Mouse (Mus musculus): ENCODE data around the gene Ubfd1. TPM values are rescaled to one million over a fixed set of nuclear protein-coding genes. Genes with fewer than 3 reads are reported as not detected.

Ubfd1 gene
- polyA plus RNA-seq (2014; fragmentation: Nextera tagmentation; extraction: Ambion mirVana): 108 and 109 TPM in 2 replicates

DNA sequence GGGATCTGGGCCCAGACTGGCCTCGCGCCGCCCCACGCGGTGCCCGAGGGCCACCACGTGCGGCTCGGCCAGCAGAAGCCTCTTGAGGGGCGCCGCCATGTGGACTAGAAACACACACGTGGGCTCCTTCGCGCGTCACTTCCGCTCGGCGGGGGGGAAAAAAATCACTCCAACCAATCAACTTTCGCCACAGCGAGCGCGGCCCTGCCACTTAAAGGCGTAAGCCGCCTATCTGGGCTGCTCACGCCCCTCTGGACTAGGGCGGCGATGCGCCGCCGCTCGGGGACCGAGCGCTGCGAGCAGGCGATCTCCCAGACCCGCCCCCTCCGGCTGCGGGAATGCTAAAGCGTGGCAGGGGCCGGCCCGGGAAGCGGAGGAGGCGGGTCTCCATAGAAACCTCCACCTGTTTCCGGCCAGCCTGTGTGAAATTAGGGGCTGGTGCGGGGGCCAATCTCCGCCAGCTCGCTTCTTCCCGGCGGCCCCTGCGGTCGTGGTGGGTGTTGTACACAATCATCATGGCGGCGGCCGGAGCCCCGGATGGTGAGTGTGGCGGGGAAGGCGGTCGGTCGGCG lies at the start of gene Ubfd1, which contains the start of gene Ears2:
TSS of gene Ubfd1 (plus strand) at position 231 of the 572 bp plus-strand sequence.
TSS of gene Ears2 (minus strand) at position 319 of the 572 bp plus-strand sequence.
- Histone ChIP-seq H3K27me3 (ENCODE audit: control insufficient read depth, insufficient read depth, low read length) (no peaks in the 10 kb centered on the region), H3K27ac (replicated peaks; ENCODE audit: low read depth, low read length) (peak within 1 kb of the TSS; percentile 89), H3K4me2 (ENCODE audit: low read depth, severe bottlenecking) (peak within 1 kb of the TSS; percentile 67), H3K4me1 (ENCODE audit: control insufficient read depth, insufficient read depth, low read length) (peaks cover 5% of the 10 kb centered on the region), H3K36me3 (ENCODE audit: control insufficient read depth, insufficient read depth, low read length) (peaks cover 15% of the 10 kb centered on the region), H3K9me3 (ENCODE audit: control insufficient read depth, low read length) (no peaks in the 10 kb centered on the region), H3K9ac (ENCODE audit: low read length) (peak within 1 kb of the TSS; percentile 97), H3K4me3 (ENCODE audit: low read depth, low read length) (peak within 1 kb of the TSS; percentile 99)
- WGBS: under 1% methylated on average over 60 of the region's 60 CpGs
- ATAC-seq (ENCODE audit: insufficient number of reproducible peaks, low FRiP score, low TSS enrichment, low read depth) (peak; percentile 99), DNase-seq (ENCODE audit: low spot score) (peak; percentile 98)

DNA sequence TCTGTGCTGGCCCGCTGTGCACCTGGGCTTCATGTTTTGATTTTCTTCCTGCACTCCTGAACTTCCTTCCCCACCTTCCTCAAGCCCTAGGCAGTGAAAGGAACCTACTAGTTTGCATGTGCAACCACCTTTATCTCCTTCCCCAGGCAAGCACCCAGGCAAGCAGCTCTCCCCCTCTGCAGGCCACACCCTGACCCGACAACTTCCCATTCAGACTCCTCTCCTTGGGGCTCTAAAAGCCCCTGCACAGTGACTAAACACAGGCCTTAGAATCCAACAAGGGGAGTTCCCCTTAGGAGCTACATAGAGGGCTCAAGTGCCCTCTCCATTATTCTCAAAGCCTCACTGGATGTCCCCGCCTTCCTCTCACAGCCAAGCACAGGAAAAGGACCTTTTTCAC lies 48.7 kb upstream of the Ubfd1 start:
- peak overlapping the region; percentile 80; the same call in 1 of the 2 replicates for H3K4me2 ChIP-seq (ENCODE audit: low read depth, severe bottlenecking)
- H3K4me3 ChIP-seq (ENCODE audit: low read depth, low read length): no peak overlapping the region
- H3K27ac ChIP-seq (replicated peaks; ENCODE audit: low read depth, low read length): no peak overlapping the region
- H3K9me3 ChIP-seq (ENCODE audit: control insufficient read depth, low read length): no peaks in the 10 kb centered on the region
- no peaks in the 10 kb centered on the region for H3K27me3 ChIP-seq (ENCODE audit: control insufficient read depth, insufficient read depth, low read length)
- ATAC-seq (ENCODE audit: insufficient number of reproducible peaks, low FRiP score, low TSS enrichment, low read depth) (no peak), DNase-seq (ENCODE audit: low spot score) (no peak)
- peaks cover 26% of the 10 kb centered on the region for H3K4me1 ChIP-seq (ENCODE audit: control insufficient read depth, insufficient read depth, low read length)
- H3K9ac ChIP-seq (ENCODE audit: low read length): no peak overlapping the region
- WGBS: 85% methylated on average over 3 of the region's 3 CpGs
- H3K36me3 ChIP-seq (ENCODE audit: control insufficient read depth, insufficient read depth, low read length): peaks cover 3% of the 10 kb centered on the region; the same call in 1 of the 2 replicates

DNA sequence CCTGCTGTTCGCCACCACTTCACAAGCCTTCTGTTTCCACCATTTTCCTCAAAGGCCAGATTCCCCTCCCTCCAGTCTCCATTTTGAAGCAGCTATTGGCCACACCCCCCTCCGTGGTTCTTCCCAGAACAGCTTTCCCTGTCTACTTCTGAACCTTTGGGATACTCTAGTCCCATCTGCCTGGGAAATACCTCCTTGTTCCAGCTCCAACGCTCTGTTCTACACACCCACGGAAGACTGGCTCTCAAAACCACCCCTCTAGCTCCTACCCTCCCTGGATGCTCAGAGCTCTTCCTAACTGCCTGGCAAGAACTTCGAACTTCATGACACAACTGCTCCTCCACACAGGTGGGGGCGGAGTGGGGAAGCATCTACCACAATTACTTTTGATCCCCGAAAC lies 48.0 kb upstream of the Ubfd1 start:
- WGBS: 88% methylated on average over 7 of the region's 7 CpGs
- Histone ChIP-seq H3K4me1 (ENCODE audit: control insufficient read depth, insufficient read depth, low read length) (peaks cover 26% of the 10 kb centered on the region), H3K36me3 (ENCODE audit: control insufficient read depth, insufficient read depth, low read length) (peaks cover 3% of the 10 kb centered on the region; the same call in 1 of the 2 replicates), H3K9me3 (ENCODE audit: control insufficient read depth, low read length) (no peaks in the 10 kb centered on the region), H3K4me3 (ENCODE audit: low read depth, low read length) (no peak overlapping the region), H3K27ac (replicated peaks; ENCODE audit: low read depth, low read length) (no peak overlapping the region), H3K4me2 (ENCODE audit: low read depth, severe bottlenecking) (peak overlapping the region; percentile 80; the same call in 1 of the 2 replicates), H3K27me3 (ENCODE audit: control insufficient read depth, insufficient read depth, low read length) (no peaks in the 10 kb centered on the region), H3K9ac (ENCODE audit: low read length) (no peak overlapping the region)
- ATAC-seq (ENCODE audit: insufficient number of reproducible peaks, low FRiP score, low TSS enrichment, low read depth) (no peak), DNase-seq (ENCODE audit: low spot score) (no peak)

DNA sequence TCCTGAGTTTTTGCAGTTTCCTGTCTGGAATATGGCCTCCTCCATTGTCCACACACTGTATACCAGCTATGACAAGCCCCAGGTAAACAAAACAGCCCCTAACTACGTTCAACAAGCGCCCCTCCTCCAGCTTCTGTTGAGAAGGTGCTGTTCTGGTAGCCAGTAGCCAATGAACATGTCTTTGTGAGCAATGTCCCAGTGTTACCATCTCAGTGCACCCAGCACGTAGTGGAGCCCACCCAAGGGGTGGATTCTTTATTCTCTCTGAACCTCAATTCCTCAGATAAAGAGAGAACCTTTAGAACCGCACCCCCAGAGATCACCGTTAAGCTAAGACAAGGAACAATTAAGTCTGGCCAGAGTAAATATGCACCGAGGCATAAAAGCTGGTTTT lies 46.7 kb upstream of the Ubfd1 start:
- Histone ChIP-seq H3K4me3 (ENCODE audit: low read depth, low read length) (peak overlapping the region; percentile 85), H3K27me3 (ENCODE audit: control insufficient read depth, insufficient read depth, low read length) (no peaks in the 10 kb centered on the region), H3K36me3 (ENCODE audit: control insufficient read depth, insufficient read depth, low read length) (peaks cover 3% of the 10 kb centered on the region; the same call in 1 of the 2 replicates), H3K9me3 (ENCODE audit: control insufficient read depth, low read length) (no peaks in the 10 kb centered on the region), H3K27ac (replicated peaks; ENCODE audit: low read depth, low read length) (peak overlapping the region; percentile 79; the same call in 1 of the 2 replicates), H3K4me2 (ENCODE audit: low read depth, severe bottlenecking) (peak overlapping the region; percentile 80), H3K4me1 (ENCODE audit: control insufficient read depth, insufficient read depth, low read length) (peaks cover 22% of the 10 kb centered on the region), H3K9ac (ENCODE audit: low read length) (peak overlapping the region; percentile 85)
- peak; percentile 55 for DNase-seq (ENCODE audit: low spot score)
- peak; percentile 22; the same call in 1 of the 2 replicates for ATAC-seq (ENCODE audit: insufficient number of reproducible peaks, low FRiP score, low TSS enrichment, low read depth)
- 2% methylated on average over 6 of the region's 6 CpGs for WGBS

DNA sequence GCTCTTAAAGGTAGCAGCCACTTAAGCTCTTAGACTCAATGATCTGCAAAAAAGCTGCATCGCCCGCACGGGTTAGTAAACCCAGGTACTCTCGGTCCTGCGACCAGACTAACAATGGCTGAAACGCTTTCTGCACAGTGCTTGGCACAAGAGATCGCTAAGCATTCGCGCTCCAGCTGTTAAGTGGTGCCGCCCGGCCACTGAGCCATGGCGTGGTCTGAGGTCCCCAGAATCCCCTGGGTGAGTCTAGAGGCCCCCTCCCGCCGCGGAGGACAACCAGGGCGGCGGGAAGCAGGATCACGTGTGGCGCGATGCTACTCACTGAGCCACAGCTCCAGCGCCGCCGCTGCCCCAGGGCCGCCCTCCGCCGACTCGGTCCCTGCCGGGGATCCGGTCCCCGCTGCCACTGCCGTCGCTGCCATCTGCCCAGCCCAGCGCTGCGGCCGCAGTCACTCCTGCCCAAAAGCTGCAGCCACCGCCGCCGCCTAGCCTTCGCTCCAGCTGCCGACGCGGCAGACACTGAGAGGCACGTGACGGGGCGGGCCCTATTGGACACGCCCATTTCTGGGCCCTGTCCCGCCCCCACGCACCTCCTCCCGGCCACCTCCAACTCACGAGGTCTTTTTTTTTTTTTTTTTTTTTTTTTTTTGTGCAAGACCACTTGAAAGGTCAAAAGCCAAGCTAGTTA lies 46.2 kb upstream of the Ubfd1 start, which contains the start of gene Gga2:
TSS of gene Gga2 (minus strand) at position 556 of the 688 bp plus-strand sequence.
- peak within 1 kb of the TSS; percentile 85 for H3K4me3 ChIP-seq (ENCODE audit: low read depth, low read length)
- peaks cover 17% of the 10 kb centered on the region for H3K4me1 ChIP-seq (ENCODE audit: control insufficient read depth, insufficient read depth, low read length)
- no peaks in the 10 kb centered on the region for H3K9me3 ChIP-seq (ENCODE audit: control insufficient read depth, low read length)
- under 1% methylated on average over 46 of the region's 50 CpGs for WGBS
- no peaks in the 10 kb centered on the region for H3K27me3 ChIP-seq (ENCODE audit: control insufficient read depth, insufficient read depth, low read length)
- DNase-seq (ENCODE audit: low spot score): peak; percentile 90
- peaks cover 3% of the 10 kb centered on the region; the same call in 1 of the 2 replicates for H3K36me3 ChIP-seq (ENCODE audit: control insufficient read depth, insufficient read depth, low read length)
- ATAC-seq (ENCODE audit: insufficient number of reproducible peaks, low FRiP score, low TSS enrichment, low read depth): peak; percentile 85
- peak within 1 kb of the TSS; percentile 79 for H3K27ac ChIP-seq (replicated peaks; ENCODE audit: low read depth, low read length)
- peak within 1 kb of the TSS; percentile 80 for H3K4me2 ChIP-seq (ENCODE audit: low read depth, severe bottlenecking)
- H3K9ac ChIP-seq (ENCODE audit: low read length): peak within 1 kb of the TSS; percentile 85

DNA sequence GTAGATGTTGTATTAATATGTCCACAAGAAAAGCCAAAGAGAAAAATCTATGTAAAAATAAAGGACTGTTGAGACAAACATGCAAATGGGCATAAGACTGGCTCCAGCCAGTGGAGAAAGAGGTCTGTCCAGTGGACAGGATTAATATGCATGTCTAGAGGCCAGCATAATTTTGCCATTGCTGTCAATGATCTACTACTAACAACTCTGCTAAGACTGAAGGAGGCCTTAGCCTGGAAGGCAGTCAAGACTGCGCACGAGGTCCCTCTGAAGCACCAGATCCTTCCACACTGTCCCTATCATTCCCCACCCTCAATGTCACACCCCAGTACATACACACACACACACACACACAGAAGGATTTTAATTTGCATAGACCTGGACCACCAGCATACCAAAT lies 44.8 kb upstream of the Ubfd1 start:
- no peaks in the 10 kb centered on the region for H3K9me3 ChIP-seq (ENCODE audit: control insufficient read depth, low read length)
- H3K9ac ChIP-seq (ENCODE audit: low read length): no peak overlapping the region
- H3K27ac ChIP-seq (replicated peaks; ENCODE audit: low read depth, low read length): no peak overlapping the region
- H3K4me3 ChIP-seq (ENCODE audit: low read depth, low read length): no peak overlapping the region
- ATAC-seq (ENCODE audit: insufficient number of reproducible peaks, low FRiP score, low TSS enrichment, low read depth) (no peak), DNase-seq (ENCODE audit: low spot score) (no peak)
- H3K27me3 ChIP-seq (ENCODE audit: control insufficient read depth, insufficient read depth, low read length): no peaks in the 10 kb centered on the region
- no peak overlapping the region for H3K4me2 ChIP-seq (ENCODE audit: low read depth, severe bottlenecking)
- peaks cover 3% of the 10 kb centered on the region; the same call in 1 of the 2 replicates for H3K36me3 ChIP-seq (ENCODE audit: control insufficient read depth, insufficient read depth, low read length)
- 96% methylated on average over 2 of the region's 2 CpGs for WGBS
- H3K4me1 ChIP-seq (ENCODE audit: control insufficient read depth, insufficient read depth, low read length): peaks cover 12% of the 10 kb centered on the region; the same call in 1 of the 2 replicates

DNA sequence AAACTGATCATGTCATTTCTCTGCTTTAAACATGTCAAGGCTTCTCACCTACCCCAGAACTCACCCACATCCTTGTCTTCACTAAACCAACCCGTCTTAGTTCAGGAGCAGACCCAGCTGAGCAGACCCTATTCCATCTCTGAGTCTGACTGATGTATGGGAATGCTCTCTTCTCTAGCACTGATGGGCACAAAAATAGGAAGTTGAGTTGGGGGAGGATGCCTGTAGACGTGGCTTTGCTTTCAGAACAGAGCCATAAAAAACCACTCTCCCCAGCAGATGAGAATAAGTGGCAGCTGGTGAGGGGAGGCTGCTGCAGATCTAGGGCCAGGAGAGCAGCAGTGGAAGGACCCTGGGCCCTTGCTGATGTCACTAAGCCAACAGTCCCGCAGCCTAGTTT lies 33.6 kb upstream of the Ubfd1 start:
- H3K9me3 ChIP-seq (ENCODE audit: control insufficient read depth, low read length): no peaks in the 10 kb centered on the region
- H3K4me2 ChIP-seq (ENCODE audit: low read depth, severe bottlenecking): no peak overlapping the region
- DNase-seq (ENCODE audit: low spot score) (no peak), ATAC-seq (ENCODE audit: insufficient number of reproducible peaks, low FRiP score, low TSS enrichment, low read depth) (no peak)
- H3K4me1 ChIP-seq (ENCODE audit: control insufficient read depth, insufficient read depth, low read length): no peaks in the 10 kb centered on the region
- H3K4me3 ChIP-seq (ENCODE audit: low read depth, low read length): no peak overlapping the region
- no peak overlapping the region for H3K27ac ChIP-seq (replicated peaks; ENCODE audit: low read depth, low read length)
- H3K9ac ChIP-seq (ENCODE audit: low read length): no peak overlapping the region
- H3K27me3 ChIP-seq (ENCODE audit: control insufficient read depth, insufficient read depth, low read length): no peaks in the 10 kb centered on the region
- no peaks in the 10 kb centered on the region for H3K36me3 ChIP-seq (ENCODE audit: control insufficient read depth, insufficient read depth, low read length)
- 58% methylated on average over 3 of the region's 3 CpGs for WGBS

DNA sequence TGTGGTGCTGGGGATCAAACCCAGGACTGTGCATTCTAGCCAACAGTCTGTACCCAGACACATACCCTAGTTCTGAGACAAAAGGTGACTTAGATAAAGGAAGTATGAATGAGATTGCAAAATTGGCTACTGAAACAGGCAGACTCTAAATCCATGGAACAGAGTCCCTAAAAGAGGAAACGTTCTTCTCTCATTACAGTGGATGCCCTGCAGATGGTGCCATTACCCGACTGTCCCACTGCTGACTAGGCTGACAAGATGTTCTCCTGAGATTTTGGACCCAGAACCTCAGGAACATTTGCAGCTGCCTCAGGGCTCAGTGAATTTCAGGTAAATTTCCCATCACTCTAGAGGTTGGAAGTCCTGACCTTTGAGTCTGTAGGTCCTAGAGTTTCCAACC lies 32.6 kb upstream of the Ubfd1 start:
- Histone ChIP-seq H3K4me3 (ENCODE audit: low read depth, low read length) (no peak overlapping the region), H3K9me3 (ENCODE audit: control insufficient read depth, low read length) (no peaks in the 10 kb centered on the region), H3K27me3 (ENCODE audit: control insufficient read depth, insufficient read depth, low read length) (no peaks in the 10 kb centered on the region), H3K9ac (ENCODE audit: low read length) (no peak overlapping the region), H3K36me3 (ENCODE audit: control insufficient read depth, insufficient read depth, low read length) (no peaks in the 10 kb centered on the region), H3K4me2 (ENCODE audit: low read depth, severe bottlenecking) (no peak overlapping the region), H3K4me1 (ENCODE audit: control insufficient read depth, insufficient read depth, low read length) (no peaks in the 10 kb centered on the region), H3K27ac (replicated peaks; ENCODE audit: low read depth, low read length) (no peak overlapping the region)
- 37% methylated on average over 2 of the region's 2 CpGs for WGBS
- DNase-seq (ENCODE audit: low spot score) (no peak), ATAC-seq (ENCODE audit: insufficient number of reproducible peaks, low FRiP score, low TSS enrichment, low read depth) (no peak)

All from limb, embryonic 11.5 days (tissue).